Mouse (Mus musculus): ENCODE data around the gene Nat9. TPM values are rescaled to one million over a fixed set of nuclear protein-coding genes. Genes with fewer than 3 reads are reported as not detected.

Nat9 gene
- polyA plus RNA-seq, 1 experiment from 2014 or later: 21.0 TPM

- Histone ChIP-seq H3K36me3 (ENCODE audit: control insufficient read depth, insufficient read depth, low read length) (no peaks in the 10 kb centered on the region), H3K4me3 (ENCODE audit: low read depth, low read length) (no peak overlapping the region), H3K27ac (replicated peaks; ENCODE audit: low read depth, low read length) (no peak overlapping the region), H3K9ac (ENCODE audit: low read length) (no peak overlapping the region), H3K27me3 (ENCODE audit: control insufficient read depth, insufficient read depth, low read length) (0 out of 2 replicates have a peak, but pooled peaks cover 3% of the 10 kb centered on the region), H3K4me2 (ENCODE audit: low read depth, severe bottlenecking) (no peak overlapping the region), H3K4me1 (ENCODE audit: control insufficient read depth, insufficient read depth, low read length) (peaks cover 32% of the 10 kb centered on the region), H3K9me3 (ENCODE audit: control insufficient read depth, low read length) (no peaks in the 10 kb centered on the region)
- WGBS: 21% methylated on average over 5 of the region's 5 CpGs
- ATAC-seq (ENCODE audit: insufficient number of reproducible peaks, low FRiP score, low TSS enrichment, low read depth) (no peak), DNase-seq (ENCODE audit: low spot score) (no peak)
Observed at GRCm38 (mm10) chr11:115222570-115222969, 34.9 kb upstream of the Nat9 start.

GRCm38 (mm10) chr11:115222077-115222476 is 34.4 kb upstream of the Nat9 start:
- no peaks in the 10 kb centered on the region for H3K9me3 ChIP-seq (ENCODE audit: control insufficient read depth, low read length)
- 0 out of 2 replicates have a peak, but pooled peaks cover 3% of the 10 kb centered on the region for H3K27me3 ChIP-seq (ENCODE audit: control insufficient read depth, insufficient read depth, low read length)
- no peak overlapping the region for H3K4me2 ChIP-seq (ENCODE audit: low read depth, severe bottlenecking)
- 34% methylated on average over 12 of the region's 12 CpGs for WGBS
- no peak for DNase-seq (ENCODE audit: low spot score)
- H3K4me1 ChIP-seq (ENCODE audit: control insufficient read depth, insufficient read depth, low read length): peaks cover 31% of the 10 kb centered on the region
- no peak overlapping the region for H3K4me3 ChIP-seq (ENCODE audit: low read depth, low read length)
- ATAC-seq (ENCODE audit: insufficient number of reproducible peaks, low FRiP score, low TSS enrichment, low read depth): no peak
- no peak overlapping the region for H3K9ac ChIP-seq (ENCODE audit: low read length)
- H3K27ac ChIP-seq (replicated peaks; ENCODE audit: low read depth, low read length): no peak overlapping the region
- H3K36me3 ChIP-seq (ENCODE audit: control insufficient read depth, insufficient read depth, low read length): no peaks in the 10 kb centered on the region

GRCm38 (mm10) chr11:115219685-115220084 is 32.0 kb upstream of the Nat9 start:
- Histone ChIP-seq H3K36me3 (ENCODE audit: control insufficient read depth, insufficient read depth, low read length) (no peaks in the 10 kb centered on the region; the same call in 1 of the 2 replicates), H3K4me2 (ENCODE audit: low read depth, severe bottlenecking) (no peak overlapping the region), H3K27ac (replicated peaks; ENCODE audit: low read depth, low read length) (no peak overlapping the region), H3K4me1 (ENCODE audit: control insufficient read depth, insufficient read depth, low read length) (peaks cover 32% of the 10 kb centered on the region), H3K9me3 (ENCODE audit: control insufficient read depth, low read length) (no peaks in the 10 kb centered on the region), H3K9ac (ENCODE audit: low read length) (no peak overlapping the region), H3K27me3 (ENCODE audit: control insufficient read depth, insufficient read depth, low read length) (0 out of 2 replicates have a peak, but pooled peaks cover 3% of the 10 kb centered on the region), H3K4me3 (ENCODE audit: low read depth, low read length) (no peak overlapping the region)
- DNase-seq (ENCODE audit: low spot score): no peak
- 89% methylated on average over 10 of the region's 10 CpGs for WGBS
- ATAC-seq (ENCODE audit: insufficient number of reproducible peaks, low FRiP score, low TSS enrichment, low read depth): no peak

GRCm38 (mm10) chr11:115219263-115219662 is 31.6 kb upstream of the Nat9 start:
- Histone ChIP-seq H3K4me1 (ENCODE audit: control insufficient read depth, insufficient read depth, low read length) (peaks cover 32% of the 10 kb centered on the region), H3K4me2 (ENCODE audit: low read depth, severe bottlenecking) (no peak overlapping the region), H3K27me3 (ENCODE audit: control insufficient read depth, insufficient read depth, low read length) (0 out of 2 replicates have a peak, but pooled peaks cover 3% of the 10 kb centered on the region), H3K9ac (ENCODE audit: low read length) (no peak overlapping the region), H3K4me3 (ENCODE audit: low read depth, low read length) (no peak overlapping the region), H3K9me3 (ENCODE audit: control insufficient read depth, low read length) (no peaks in the 10 kb centered on the region), H3K27ac (replicated peaks; ENCODE audit: low read depth, low read length) (no peak overlapping the region), H3K36me3 (ENCODE audit: control insufficient read depth, insufficient read depth, low read length) (no peaks in the 10 kb centered on the region; the same call in 1 of the 2 replicates)
- 62% methylated on average over 9 of the region's 9 CpGs for WGBS
- DNase-seq (ENCODE audit: low spot score): no peak
- ATAC-seq (ENCODE audit: insufficient number of reproducible peaks, low FRiP score, low TSS enrichment, low read depth): no peak

GRCm38 (mm10) chr11:115217439-115218410 is 30.1 kb upstream of the Nat9 start:
- Histone ChIP-seq H3K9ac (ENCODE audit: low read length) (no peak overlapping the region), H3K4me3 (ENCODE audit: low read depth, low read length) (no peak overlapping the region), H3K4me1 (ENCODE audit: control insufficient read depth, insufficient read depth, low read length) (peaks cover 24% of the 10 kb centered on the region), H3K27ac (replicated peaks; ENCODE audit: low read depth, low read length) (no peak overlapping the region), H3K9me3 (ENCODE audit: control insufficient read depth, low read length) (no peaks in the 10 kb centered on the region), H3K36me3 (ENCODE audit: control insufficient read depth, insufficient read depth, low read length) (no peaks in the 10 kb centered on the region; the same call in 1 of the 2 replicates), H3K4me2 (ENCODE audit: low read depth, severe bottlenecking) (no peak overlapping the region), H3K27me3 (ENCODE audit: control insufficient read depth, insufficient read depth, low read length) (no peaks in the 10 kb centered on the region)
- 71% methylated on average over 18 of the region's 18 CpGs for WGBS
- ATAC-seq (ENCODE audit: insufficient number of reproducible peaks, low FRiP score, low TSS enrichment, low read depth): no peak
- DNase-seq (ENCODE audit: low spot score): no peak

- Histone ChIP-seq H3K27me3 (ENCODE audit: control insufficient read depth, insufficient read depth, low read length) (no peaks in the 10 kb centered on the region), H3K9ac (ENCODE audit: low read length) (no peak overlapping the region), H3K4me3 (ENCODE audit: low read depth, low read length) (no peak overlapping the region), H3K9me3 (ENCODE audit: control insufficient read depth, low read length) (no peaks in the 10 kb centered on the region), H3K27ac (replicated peaks; ENCODE audit: low read depth, low read length) (no peak overlapping the region), H3K4me1 (ENCODE audit: control insufficient read depth, insufficient read depth, low read length) (peaks cover 23% of the 10 kb centered on the region), H3K36me3 (ENCODE audit: control insufficient read depth, insufficient read depth, low read length) (no peaks in the 10 kb centered on the region; the same call in 1 of the 2 replicates), H3K4me2 (ENCODE audit: low read depth, severe bottlenecking) (no peak overlapping the region)
- no peak for ATAC-seq (ENCODE audit: insufficient number of reproducible peaks, low FRiP score, low TSS enrichment, low read depth)
- DNase-seq (ENCODE audit: low spot score): no peak
- 22% methylated on average over 5 of the region's 5 CpGs for WGBS
Observed at GRCm38 (mm10) chr11:115215123-115215522, 27.5 kb upstream of the Nat9 start.

- H3K4me2 ChIP-seq (ENCODE audit: low read depth, severe bottlenecking): no peak overlapping the region
- H3K36me3 ChIP-seq (ENCODE audit: control insufficient read depth, insufficient read depth, low read length): no peaks in the 10 kb centered on the region; the same call in none of the 2 replicates
- DNase-seq (ENCODE audit: low spot score) (no peak), ATAC-seq (ENCODE audit: insufficient number of reproducible peaks, low FRiP score, low TSS enrichment, low read depth) (no peak)
- WGBS: 66% methylated on average over 13 of the region's 13 CpGs
- no peak overlapping the region for H3K4me3 ChIP-seq (ENCODE audit: low read depth, low read length)
- H3K9ac ChIP-seq (ENCODE audit: low read length): no peak overlapping the region
- H3K27ac ChIP-seq (replicated peaks; ENCODE audit: low read depth, low read length): no peak overlapping the region
- H3K27me3 ChIP-seq (ENCODE audit: control insufficient read depth, insufficient read depth, low read length): no peaks in the 10 kb centered on the region
- H3K9me3 ChIP-seq (ENCODE audit: control insufficient read depth, low read length): no peaks in the 10 kb centered on the region
- H3K4me1 ChIP-seq (ENCODE audit: control insufficient read depth, insufficient read depth, low read length): peaks cover 9% of the 10 kb centered on the region
Observed at GRCm38 (mm10) chr11:115212116-115212515, 24.5 kb upstream of the Nat9 start.

- Histone ChIP-seq H3K36me3 (ENCODE audit: control insufficient read depth, insufficient read depth, low read length) (peaks cover 2% of the 10 kb centered on the region; the same call in 1 of the 2 replicates), H3K27ac (replicated peaks; ENCODE audit: low read depth, low read length) (no peak overlapping the region), H3K27me3 (ENCODE audit: control insufficient read depth, insufficient read depth, low read length) (no peaks in the 10 kb centered on the region), H3K4me2 (ENCODE audit: low read depth, severe bottlenecking) (no peak overlapping the region), H3K4me1 (ENCODE audit: control insufficient read depth, insufficient read depth, low read length) (peaks cover 6% of the 10 kb centered on the region), H3K9ac (ENCODE audit: low read length) (no peak overlapping the region), H3K9me3 (ENCODE audit: control insufficient read depth, low read length) (no peaks in the 10 kb centered on the region), H3K4me3 (ENCODE audit: low read depth, low read length) (no peak overlapping the region)
- 76% methylated on average over 7 of the region's 7 CpGs for WGBS
- DNase-seq (ENCODE audit: low spot score) (no peak), ATAC-seq (ENCODE audit: insufficient number of reproducible peaks, low FRiP score, low TSS enrichment, low read depth) (no peak)
Observed at GRCm38 (mm10) chr11:115209958-115210357, 22.3 kb upstream of the Nat9 start.

Data from limb, embryonic 11.5 days (tissue).